Mouse (Mus musculus) lung, postnatal 36 days (tissue): ENCODE results near the gene Lims1.

ENCODE experiments used
- DNase-seq: peaks from one replicate; pipeline ENCODE4 v3.0.0; 2022; ENCODE audit warnings: mixed read lengths

The Lims1 gene

GRCm38 (mm10) chr10:58447280-58447781 is 124.1 kb downstream of the Lims1 start:
- peak; percentile 33 for DNase-seq

- DNase-seq = no peak
Measured at GRCm38 (mm10) chr10:58451575-58451974, 128.3 kb downstream of the Lims1 start.

GRCm38 (mm10) chr10:58452185-58452584 is 128.9 kb downstream of the Lims1 start:
- no peak for DNase-seq

GRCm38 (mm10) chr10:58459896-58460295 is 136.6 kb downstream of the Lims1 start:
- DNase-seq = peak; percentile 14
